Mouse (Mus musculus): Measurements from ENCODE around the gene Taf1c.
A peak's percentile ranks its signal among the peaks of the same experiment; 100 is the strongest.

Gene Taf1c

DNA sequence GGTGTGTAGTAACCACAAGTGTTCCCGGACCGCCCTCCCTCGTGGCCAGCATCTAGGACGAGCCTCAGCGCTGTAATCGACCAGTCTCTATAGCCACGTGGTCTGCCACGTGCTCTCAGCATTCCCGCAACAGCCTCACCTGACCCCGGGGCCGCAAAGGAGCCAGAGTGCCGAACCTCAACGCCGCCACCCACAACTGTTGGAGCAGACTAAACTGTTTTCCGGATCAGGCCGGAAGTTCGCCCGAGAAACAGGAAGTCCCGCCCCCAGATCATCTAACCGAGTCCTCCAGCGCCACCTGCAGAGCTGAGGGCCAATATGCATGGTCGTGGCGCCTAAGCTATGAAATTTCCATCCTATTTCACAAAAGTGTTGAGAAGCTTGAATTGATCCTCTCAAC, at the start of gene Taf1c:
Taf1c (minus strand) TSS at position 227 of the 400 bp plus-strand sequence.
- peak; percentile 96 for DNase-seq (ENCODE audit: low read depth, low spot score)

- DNase-seq (ENCODE audit: low read depth, low spot score) = no peak
Measured at GRCm38 (mm10) chr8:119651324-119651723, 46.3 kb upstream of the Taf1c start.

DNA sequence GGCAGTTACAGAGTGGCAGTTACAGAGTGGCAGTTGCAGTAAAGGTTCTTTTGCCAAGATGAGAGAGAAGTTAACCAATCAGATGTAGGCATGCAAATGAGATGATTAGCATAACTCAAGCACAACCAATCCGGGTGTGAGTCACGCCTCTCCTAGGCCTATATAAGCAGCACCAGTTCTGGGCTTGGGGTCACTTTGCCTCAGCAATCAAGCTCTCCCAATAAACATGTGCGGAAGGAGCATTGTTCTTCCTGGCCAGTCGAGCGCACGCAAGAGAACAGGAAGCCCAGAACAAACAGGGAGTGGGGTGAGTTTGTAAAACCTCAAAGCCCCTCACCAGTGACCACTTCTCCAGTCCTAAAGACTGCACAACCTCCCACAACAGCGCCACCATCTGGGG, 41.8 kb upstream of the Taf1c start:
- no peak for DNase-seq (ENCODE audit: low read depth, low spot score)

DNA sequence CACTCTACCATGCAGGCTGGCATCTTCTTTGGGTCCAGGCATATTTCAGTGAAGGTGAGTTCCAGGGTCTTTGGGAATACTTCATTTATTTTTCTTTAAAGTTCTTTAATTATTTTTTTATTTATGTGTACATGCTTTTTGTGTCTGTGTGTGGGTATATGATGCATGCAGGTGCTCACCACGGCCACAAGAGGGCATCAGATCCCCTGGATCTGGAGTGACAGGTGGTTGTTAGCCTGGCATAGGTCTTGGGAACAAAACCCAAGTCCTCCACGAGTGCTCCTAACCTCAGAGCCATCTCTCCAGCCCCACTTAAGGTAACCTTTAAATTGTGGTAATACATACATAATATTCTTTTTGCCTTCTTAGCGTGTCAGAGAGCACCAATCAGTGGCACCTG, 41.2 kb upstream of the Taf1c start:
- DNase-seq (ENCODE audit: low read depth, low spot score) = no peak

DNA sequence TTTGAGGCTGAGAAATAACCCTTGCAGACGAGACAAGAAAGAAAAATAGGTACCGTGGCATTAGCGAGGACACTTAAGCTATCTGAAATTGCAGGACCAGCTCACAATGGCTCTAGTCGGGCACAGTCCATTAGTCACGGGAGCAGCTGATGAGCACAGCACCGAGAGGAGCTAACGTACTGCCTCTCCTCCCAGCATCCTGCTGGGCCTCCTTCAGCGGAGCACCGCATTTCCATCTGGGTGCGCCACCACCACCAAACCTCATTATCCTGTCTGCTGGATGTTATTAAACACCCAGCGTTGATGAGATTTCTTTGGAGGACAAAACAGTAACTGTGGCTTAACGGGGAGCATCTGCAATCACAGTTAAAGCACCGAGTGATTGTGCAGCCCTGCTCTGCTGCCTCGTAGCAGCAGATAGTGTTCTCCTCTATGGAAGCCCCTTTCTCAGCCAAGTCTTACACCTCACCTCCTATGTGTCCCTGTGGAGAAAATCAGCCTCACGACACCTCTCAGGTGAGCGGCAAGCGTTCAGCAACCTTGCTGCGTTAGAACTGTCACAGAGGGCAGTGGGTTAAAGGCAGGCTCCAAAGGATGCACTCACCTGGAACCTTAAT, 40.1 kb upstream of the Taf1c start:
- DNase-seq (ENCODE audit: low read depth, low spot score) = peak; percentile 63

- no peak for DNase-seq (ENCODE audit: low read depth, low spot score)
Measured at GRCm38 (mm10) chr8:119644429-119644960, 39.5 kb upstream of the Taf1c start.

- DNase-seq (ENCODE audit: low read depth, low spot score) = peak; percentile 54
Measured at GRCm38 (mm10) chr8:119642960-119643359, 37.9 kb upstream of the Taf1c start.

DNA sequence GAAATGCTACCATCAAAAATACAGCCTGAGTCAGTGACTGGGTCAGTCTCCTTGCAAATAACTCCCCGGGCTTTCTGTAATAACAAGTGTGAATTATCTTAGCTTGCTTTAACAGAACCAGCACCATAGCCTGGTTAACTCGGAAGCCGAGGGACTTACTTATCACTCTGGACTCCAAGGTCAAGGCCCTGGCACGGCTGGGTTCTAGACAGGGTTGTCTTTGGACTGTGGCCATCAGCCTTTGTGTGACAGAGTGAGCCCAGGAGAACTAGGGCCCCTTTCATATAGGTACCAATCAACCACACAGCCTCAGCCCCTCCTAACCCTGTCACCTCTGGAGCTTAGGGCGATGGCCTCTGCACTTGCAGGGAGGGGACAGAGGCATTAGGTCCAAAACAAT, 36.0 kb upstream of the Taf1c start:
- DNase-seq (ENCODE audit: low read depth, low spot score) = no peak

- DNase-seq (ENCODE audit: low read depth, low spot score) = peak; percentile 66
Measured at GRCm38 (mm10) chr8:119639798-119640197, 34.8 kb upstream of the Taf1c start.

DNA sequence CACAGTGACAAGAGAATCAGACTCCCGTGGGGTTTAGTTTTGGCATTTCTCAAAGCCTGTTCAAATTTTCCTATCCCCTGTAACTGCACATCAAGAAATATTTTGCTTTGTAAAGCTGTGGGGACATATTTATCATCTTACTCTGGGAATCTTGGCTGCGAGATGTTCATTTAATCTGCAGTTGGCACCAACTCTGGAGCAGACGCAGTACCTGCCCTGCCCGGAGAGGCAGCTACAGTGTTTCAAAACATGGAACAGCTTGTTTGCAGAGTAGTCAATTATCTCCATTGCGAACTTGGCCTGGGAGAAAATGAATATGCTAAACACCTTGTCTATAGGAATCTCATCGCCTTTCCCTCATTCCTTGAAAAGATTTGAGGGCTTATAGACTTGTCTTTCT, 33.2 kb upstream of the Taf1c start:
- peak; percentile 51 for DNase-seq (ENCODE audit: low read depth, low spot score)

DNA sequence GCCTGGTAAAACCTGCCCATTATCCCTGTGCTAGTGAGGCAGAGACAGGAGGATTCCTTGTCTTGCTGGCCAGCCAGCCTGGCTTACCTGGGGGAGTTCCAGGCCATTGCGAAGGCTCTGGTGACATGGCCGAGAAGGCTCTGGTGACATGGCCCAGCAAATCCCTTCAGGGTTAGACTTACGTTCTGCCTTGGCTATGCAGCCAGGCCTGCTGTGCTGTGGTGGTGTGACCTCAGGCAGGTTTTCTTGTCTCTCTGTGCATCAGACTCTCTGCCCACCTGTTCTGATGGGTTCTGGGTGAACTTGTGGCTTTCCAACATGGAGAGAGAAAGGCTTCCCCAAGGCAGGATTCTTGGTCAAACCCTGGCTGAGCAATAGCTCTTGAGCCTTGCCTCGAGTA, 32.4 kb upstream of the Taf1c start:
- no peak for DNase-seq (ENCODE audit: low read depth, low spot score)

- no peak for DNase-seq (ENCODE audit: low read depth, low spot score)
Measured at GRCm38 (mm10) chr8:119636766-119637165, 31.7 kb upstream of the Taf1c start.

- peak; percentile 54 for DNase-seq (ENCODE audit: low read depth, low spot score)
Measured at GRCm38 (mm10) chr8:119635958-119636357, 30.9 kb upstream of the Taf1c start.

DNA sequence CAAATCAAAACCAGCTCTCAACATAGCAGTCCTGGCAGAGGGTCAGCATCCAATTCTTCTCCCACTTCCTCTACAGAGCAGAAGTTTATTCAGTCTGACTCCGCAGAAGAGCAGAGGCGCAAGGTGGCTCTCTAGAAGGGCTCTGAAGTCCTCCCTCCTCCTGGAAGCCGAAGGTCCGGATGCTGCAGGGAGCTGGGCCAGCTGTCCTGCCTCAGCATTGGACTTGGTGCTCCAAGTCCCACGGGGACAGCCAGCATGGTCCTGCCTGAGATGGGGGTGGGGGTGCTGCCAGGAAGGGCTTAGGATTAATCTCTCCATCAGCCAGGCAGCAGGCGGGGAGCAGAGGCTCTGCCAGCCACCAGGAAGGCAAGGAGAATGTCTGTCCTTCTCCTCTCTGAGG, 30.4 kb upstream of the Taf1c start, which contains the start of gene Kcng4:
Kcng4 (minus strand) TSS at position 303 of the 400 bp plus-strand sequence.
- no peak for DNase-seq (ENCODE audit: low read depth, low spot score)

GRCm38 (mm10) chr8:119634616-119635336, 29.8 kb upstream of the Taf1c start:
- peak; percentile 62 for DNase-seq (ENCODE audit: low read depth, low spot score)

GRCm38 (mm10) chr8:119632909-119633308, 27.9 kb upstream of the Taf1c start:
- no peak for DNase-seq (ENCODE audit: low read depth, low spot score)

GRCm38 (mm10) chr8:119632246-119632645, 27.2 kb upstream of the Taf1c start:
- DNase-seq (ENCODE audit: low read depth, low spot score) = no peak

DNA sequence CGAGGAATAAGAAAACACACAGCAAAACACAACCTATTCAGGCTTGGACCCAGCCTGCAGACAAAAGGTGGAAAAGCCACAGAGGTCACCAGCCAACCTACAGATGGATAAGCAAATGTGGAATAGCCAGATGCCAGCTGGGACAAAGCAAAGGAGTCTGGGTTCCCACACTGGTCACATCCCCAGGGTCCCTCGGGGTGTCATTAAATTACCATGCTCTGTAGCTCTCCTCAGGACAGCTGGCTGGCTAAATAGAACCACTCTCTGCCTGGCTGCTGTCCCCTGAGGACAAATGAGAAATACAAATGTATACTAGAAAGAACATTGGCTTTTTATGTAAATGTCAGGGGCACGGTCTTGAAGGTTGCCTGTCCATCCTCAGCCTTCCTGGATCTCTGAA, 25.8 kb upstream of the Taf1c start:
- no peak for DNase-seq (ENCODE audit: low read depth, low spot score)

- DNase-seq (ENCODE audit: low read depth, low spot score) = no peak
Measured at GRCm38 (mm10) chr8:119627613-119628359, 22.8 kb upstream of the Taf1c start.

GRCm38 (mm10) chr8:119627199-119627598, 22.2 kb upstream of the Taf1c start:
- DNase-seq (ENCODE audit: low read depth, low spot score) = no peak

DNA sequence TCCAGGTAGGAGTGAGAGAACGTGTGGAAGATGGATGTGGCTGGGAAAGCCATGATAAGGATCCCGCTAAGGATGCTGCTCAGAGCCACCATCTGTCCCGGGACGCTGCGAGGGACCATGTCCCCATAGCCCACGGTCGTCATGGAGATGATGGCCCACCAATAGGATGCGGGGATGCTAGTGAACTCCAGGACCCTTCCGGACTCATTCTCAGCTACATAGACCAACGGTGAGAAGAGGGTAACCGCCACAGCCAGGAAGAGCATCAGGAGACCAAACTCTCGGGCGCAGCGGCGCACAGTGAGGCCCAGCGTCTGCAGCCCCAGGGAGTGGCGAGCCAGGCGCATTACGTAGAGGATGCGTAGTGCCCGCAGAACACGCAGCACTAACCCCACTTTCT, 20.8 kb upstream of the Taf1c start:
- no peak for DNase-seq (ENCODE audit: low read depth, low spot score)

- no peak for DNase-seq (ENCODE audit: low read depth, low spot score)
Measured at GRCm38 (mm10) chr8:119624916-119625315, 19.9 kb upstream of the Taf1c start.

Measured in brain, adult 2 months (tissue).